Mouse (Mus musculus) brain, embryonic 14.5 days (tissue): ENCODE results near the gene Snx21.

Source experiments
- CTCF ChIP-seq: fragments of 200-500 bp; IDR thresholded peaks from 2 replicates; pipeline ENCODE4 v1.5.1; 2012; ENCODE audit warnings: inconsistent platforms, mild to moderate bottlenecking, moderate library complexity, borderline replicate concordance; ENCODE audit not compliant: insufficient read depth, insufficient read length; ENCODE audit errors: extremely low read depth
- POLR2A ChIP-seq: fragments of 200-500 bp; IDR thresholded peaks from 2 replicates; pipeline ENCODE4 v1.6.1; 2012; ENCODE audit warnings: mild to moderate bottlenecking, inconsistent platforms, borderline replicate concordance; ENCODE audit not compliant: poor library complexity, insufficient read depth, insufficient read length, severe bottlenecking; ENCODE audit errors: extremely low read depth

- TF ChIP-seq POLR2A = no peak
- TF ChIP-seq CTCF = peak; percentile 72; the same call in 1 of the 2 replicates
These were observed 7.6 kb downstream of the Snx21 start for GRCm38 (mm10) chr2:164793236-164793635.
